Mouse (Mus musculus) gastrocnemius, adult 2 months (tissue): ENCODE measurements around the gene Slc23a4. TPM values are rescaled to one million over a fixed set of nuclear protein-coding genes. Genes with fewer than 3 reads are reported as not detected.

Experiments
- DNase-seq: peaks from one replicate; pipeline ENCODE4 v3.0.0; 2022
- H3K27ac ChIP-seq: fragments of 200-600 bp; 2 replicates; pipeline ENCODE4 v1.8.1; 2022; ENCODE audit warnings: mild to moderate bottlenecking
- H3K4me3 ChIP-seq: fragments of 200-600 bp; 2 replicates; pipeline ENCODE4 v1.8.1; 2022; ENCODE audit warnings: mild to moderate bottlenecking, moderate library complexity
- CTCF ChIP-seq: fragments of 200-600 bp; IDR thresholded peaks from 2 replicates; pipeline ENCODE4 v1.8.1; 2022; ENCODE audit warnings: antibody characterized with exemption, mild to moderate bottlenecking, moderate library complexity
- intact Hi-C: fragments of 180-260 bp; cut with DNase I; formaldehyde crosslinking; loops from one replicate; pipeline ENCODE4 v1.15.1; 2025
- total RNA-seq, 2 experiments: library from RNA; stranded (reverse); gene quantifications; 2 replicates each; pipeline ENCODE4 v1.2.3; 2021

Slc23a4 gene
- total RNA-seq, 2 experiments from 2014 or later, result not detected

GRCm38 (mm10) chr6:34903441-34903840 is 84.8 kb downstream of the Slc23a4 start:
- intact Hi-C loops, result no loop called here
- Histone ChIP-seq H3K27ac (no peak overlapping the region), H3K4me3 (no peak overlapping the region)
- DNase-seq, result peak; percentile 5
- TF ChIP-seq CTCF, result no peak

DNA sequence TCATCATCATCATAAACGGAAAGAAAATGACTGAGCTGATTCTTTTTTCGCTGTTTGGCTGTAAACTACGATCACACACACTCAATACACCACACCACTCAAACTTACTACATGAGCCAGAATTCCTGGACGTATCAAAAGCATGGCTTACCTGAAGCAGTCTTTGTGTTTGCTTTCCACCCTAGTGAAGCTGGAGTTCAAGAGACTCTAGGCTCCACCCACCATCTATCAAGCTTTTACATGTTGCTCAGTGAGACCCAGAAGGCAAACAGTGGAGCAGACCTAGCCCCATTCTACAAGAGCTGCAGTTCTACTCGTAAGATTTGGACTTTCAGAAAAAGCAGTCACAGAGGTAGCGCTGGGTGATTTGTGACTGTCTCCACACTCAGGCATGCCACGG is 85.6 kb downstream of the Slc23a4 start:
- DNase-seq, result peak; percentile 8
- intact Hi-C loops, result no loop called here
- Histone ChIP-seq H3K4me3 (no peak overlapping the region), H3K27ac (no peak overlapping the region)
- no peak for TF ChIP-seq CTCF

GRCm38 (mm10) chr6:34901911-34902444 is 86.2 kb downstream of the Slc23a4 start:
- DNase-seq, result peak; percentile 20
- Histone ChIP-seq H3K27ac (no peak overlapping the region), H3K4me3 (no peak overlapping the region)
- TF ChIP-seq CTCF, result no peak
- intact Hi-C loops, result no loop called here

DNA sequence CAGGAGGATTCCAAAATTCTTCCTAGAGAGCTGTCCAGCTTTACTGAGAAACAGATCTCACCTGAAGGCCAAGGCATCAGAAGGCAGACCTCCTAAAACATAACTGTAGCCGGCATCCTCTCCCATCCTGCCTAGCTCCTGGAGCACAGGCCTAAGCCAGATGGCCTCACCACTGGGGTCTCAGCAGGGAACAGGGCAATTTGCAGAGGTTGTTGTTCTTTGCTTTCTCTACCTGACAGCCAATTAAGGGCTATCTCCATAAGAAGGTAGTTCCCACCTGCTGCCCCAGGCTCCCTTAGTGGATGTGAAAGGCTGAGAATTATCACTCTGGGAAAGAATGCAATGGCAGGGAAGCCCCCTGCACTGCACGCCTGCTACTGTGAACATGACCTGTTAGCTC is 87.2 kb downstream of the Slc23a4 start:
- DNase-seq, result peak; percentile 2
- no peak for TF ChIP-seq CTCF
- intact Hi-C loops, result no loop called here
- H3K4me3 ChIP-seq, result no peak overlapping the region
- H3K27ac ChIP-seq, result no peak overlapping the region

DNA sequence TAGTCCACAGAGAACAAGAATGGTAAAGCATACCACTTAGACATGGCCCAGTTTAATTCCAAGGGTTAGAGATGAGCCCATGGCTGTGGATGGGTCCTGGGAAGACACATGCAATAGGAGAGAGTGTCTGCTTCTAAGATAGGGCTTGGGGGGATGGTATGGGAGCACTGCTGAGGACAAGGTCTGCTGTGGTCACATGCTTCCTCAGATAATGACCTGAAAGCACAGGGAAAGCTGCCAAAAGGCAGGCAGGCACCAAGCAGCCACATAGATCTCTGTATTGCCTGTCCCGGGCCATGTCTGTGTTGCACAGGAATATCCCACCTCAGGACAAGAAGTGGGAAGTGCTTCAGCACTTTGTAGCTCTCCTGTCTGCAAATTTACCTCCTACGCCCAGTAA is 89.1 kb downstream of the Slc23a4 start:
- intact Hi-C loops, result no loop called here
- no peak overlapping the region for H3K27ac ChIP-seq
- TF ChIP-seq CTCF, result no peak
- DNase-seq, result no peak
- no peak overlapping the region for H3K4me3 ChIP-seq

GRCm38 (mm10) chr6:34896168-34896780 is 91.9 kb downstream of the Slc23a4 start:
- H3K4me3 ChIP-seq, result no peak overlapping the region
- no peak for DNase-seq
- intact Hi-C loops, result no loop called here
- peak overlapping the region; percentile 43; the same call in 1 of the 2 replicates for H3K27ac ChIP-seq
- TF ChIP-seq CTCF, result no peak

GRCm38 (mm10) chr6:34895569-34895968 is 92.6 kb downstream of the Slc23a4 start:
- H3K4me3 ChIP-seq, result no peak overlapping the region
- no peak for TF ChIP-seq CTCF
- no peak for DNase-seq
- no peak overlapping the region for H3K27ac ChIP-seq
- intact Hi-C loops, result no loop called here

Other genes starting within 250 kb of the Slc23a4 start
- gene Agbl3, start 208.0 kb downstream of the Slc23a4 start, total RNA-seq, result 1 to 10 TPM; 1.5 to 2.2 TPM
- gene Tmem140, start 125.3 kb downstream of the Slc23a4 start, total RNA-seq, result 10 to 100 TPM; 26.4 to 32.9 TPM
- gene Cyren, start 110.3 kb downstream of the Slc23a4 start, total RNA-seq, result 1 to 10 TPM; 2.8 to 3.7 TPM
- gene Wdr91, start 77.5 kb downstream of the Slc23a4 start, total RNA-seq, result 1 to 10 TPM; 5.2 to 8.0 TPM
- not detected for gene Stra8, start 68.2 kb downstream of the Slc23a4 start, total RNA-seq
- gene Cnot4, start 145.3 kb upstream of the Slc23a4 start, total RNA-seq, result 10 to 100 TPM; 31.2 to 32.0 TPM
- gene Nup205, start 189.0 kb upstream of the Slc23a4 start, total RNA-seq, result 10 to 100 TPM in 1 of 2 experiments, 1 to 10 TPM in 1; 9.3 to 12.5 TPM